Mouse (Mus musculus) granulocyte monocyte progenitor cell, adult 5-6 weeks (primary cell): Measurements from ENCODE around the gene Asns. TPM values are rescaled to one million over a fixed set of nuclear protein-coding genes. Genes with fewer than 3 reads are reported as not detected.

Experiments
- ATAC-seq: replicated peaks from 2 replicates; pipeline ENCODE4 v1.8.0; 2016; ENCODE audit warnings: mild to moderate bottlenecking, moderate TSS enrichment, inconsistent platforms; ENCODE audit not compliant: poor library complexity, severe bottlenecking
- total RNA-seq, 2 experiments: library from RNA; stranded (forward) in 1 of 2; stranded (reverse) in 1 of 2; fragments of 200-712, 200-1000 nt in 1 of 2; fragments of >200 nt in 1 of 2; fragmentation: Nextera tagmentation in 1 of 2; gene quantifications; 2 replicates each; pipeline ENCODE4 v1.2.3; 2014 to 2017

Gene Asns
- total RNA-seq, 2 experiments from 2014 or later, result 22.1 to 39.0 TPM

DNA sequence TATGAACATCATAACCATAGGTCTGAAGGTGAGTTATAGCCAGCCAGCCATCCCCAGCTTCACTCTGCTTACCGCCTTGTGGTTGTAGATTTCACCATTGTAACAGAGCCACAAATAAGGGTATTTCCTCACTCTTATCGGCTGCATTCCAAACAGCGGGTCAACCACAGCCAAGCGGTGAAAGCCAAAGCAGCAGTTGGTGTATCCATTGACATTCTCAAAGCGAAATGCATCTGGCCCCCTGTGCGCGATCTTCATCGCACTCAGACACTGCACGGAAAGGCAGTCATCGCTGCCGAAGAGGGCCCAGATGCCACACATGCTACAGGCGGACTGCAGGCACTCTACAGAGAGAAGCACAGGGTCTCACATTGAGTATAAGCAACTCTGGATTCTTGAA, 3.9 kb downstream of the Asns start:
- peak; percentile 56 for ATAC-seq

DNA sequence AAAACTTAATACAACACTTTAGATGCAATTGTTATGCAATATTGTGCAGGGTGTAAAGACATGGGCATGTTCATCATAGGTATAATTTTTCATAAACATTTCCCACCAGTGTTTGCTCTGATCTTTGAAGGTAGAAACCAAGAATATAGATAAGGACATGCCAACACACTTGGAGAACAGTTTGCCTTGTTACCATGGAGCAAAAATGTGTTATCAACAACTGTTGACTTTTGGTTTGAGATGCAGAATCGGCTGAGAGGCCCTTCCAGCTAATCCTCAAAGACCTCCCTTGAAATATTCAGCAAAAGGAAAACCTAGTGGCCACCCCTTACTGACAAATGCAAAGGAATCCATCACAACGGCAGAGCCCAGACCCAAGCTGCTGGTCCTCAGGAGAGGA, 7.0 kb downstream of the Asns start:
- no peak for ATAC-seq

- ATAC-seq, result no peak
Observed at GRCm38 (mm10) chr6:7676194-7676901, 16.7 kb downstream of the Asns start.

DNA sequence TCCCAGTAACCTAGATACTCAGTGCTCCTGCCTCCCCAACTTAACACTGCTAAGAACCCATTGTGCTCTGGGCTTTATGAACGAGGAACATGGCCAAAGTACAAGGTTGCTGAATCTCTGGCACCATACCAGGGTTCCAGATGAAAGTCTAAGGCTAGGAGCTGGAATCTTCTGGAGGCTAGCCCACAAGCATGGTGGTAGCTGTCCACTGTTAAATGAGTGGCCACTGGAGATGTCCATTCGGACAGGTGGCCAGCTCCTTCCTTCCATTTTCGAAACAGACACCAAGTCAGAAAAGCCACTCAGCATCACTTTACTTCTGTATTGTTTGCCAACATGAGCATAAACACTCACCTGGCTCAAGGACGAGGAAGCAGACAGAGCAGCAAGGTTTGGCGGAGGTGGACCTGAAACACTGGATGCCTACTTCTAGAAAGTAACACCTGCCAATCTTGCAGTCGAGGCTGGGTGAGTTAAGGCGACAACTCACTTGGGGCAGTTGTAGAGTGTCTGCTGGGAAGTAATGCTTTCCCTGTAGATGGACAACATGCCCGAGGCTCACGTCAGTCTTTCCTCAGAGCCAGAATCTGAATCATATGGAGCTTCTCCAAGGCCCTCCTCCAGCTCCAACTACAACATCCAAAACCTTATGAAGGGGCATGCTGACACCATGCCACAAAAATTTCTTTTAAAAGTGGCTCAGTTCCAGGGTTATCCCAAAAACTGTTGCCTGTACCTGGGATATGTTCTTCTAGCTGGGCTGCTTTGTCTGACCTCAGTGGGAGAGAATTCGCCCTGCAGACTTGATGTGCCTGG, 20.4 kb downstream of the Asns start:
- ATAC-seq, result no peak

GRCm38 (mm10) chr6:7671429-7671828, 21.6 kb downstream of the Asns start:
- ATAC-seq, result peak; percentile 64

- peak; percentile 31; the same call in 1 of the 2 replicates for ATAC-seq
Observed at GRCm38 (mm10) chr6:7670588-7670987, 22.5 kb downstream of the Asns start.

GRCm38 (mm10) chr6:7669721-7670120, 23.3 kb downstream of the Asns start:
- no peak for ATAC-seq

GRCm38 (mm10) chr6:7668332-7668731, 24.7 kb downstream of the Asns start:
- peak; percentile 64 for ATAC-seq

DNA sequence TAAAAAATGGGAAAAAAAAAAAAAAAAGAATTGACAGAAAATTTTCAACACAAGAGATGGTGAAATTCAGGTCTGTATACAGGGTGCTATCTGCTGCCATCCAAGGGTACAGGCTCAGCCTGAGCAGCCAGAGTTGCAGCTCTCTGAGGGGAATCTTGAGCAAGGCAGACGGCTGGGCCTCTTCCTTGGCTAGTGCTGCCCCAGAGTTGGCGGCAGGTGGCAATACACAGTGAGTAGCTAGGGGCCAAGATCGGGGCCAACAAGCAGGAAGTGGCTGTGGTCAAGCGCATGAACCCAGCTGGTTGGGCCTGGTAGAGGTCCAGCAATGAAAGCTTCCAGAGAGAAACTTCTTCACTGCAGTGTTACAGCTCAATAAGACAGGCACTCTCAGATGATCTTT, 27.2 kb downstream of the Asns start:
- peak; percentile 76 for ATAC-seq

DNA sequence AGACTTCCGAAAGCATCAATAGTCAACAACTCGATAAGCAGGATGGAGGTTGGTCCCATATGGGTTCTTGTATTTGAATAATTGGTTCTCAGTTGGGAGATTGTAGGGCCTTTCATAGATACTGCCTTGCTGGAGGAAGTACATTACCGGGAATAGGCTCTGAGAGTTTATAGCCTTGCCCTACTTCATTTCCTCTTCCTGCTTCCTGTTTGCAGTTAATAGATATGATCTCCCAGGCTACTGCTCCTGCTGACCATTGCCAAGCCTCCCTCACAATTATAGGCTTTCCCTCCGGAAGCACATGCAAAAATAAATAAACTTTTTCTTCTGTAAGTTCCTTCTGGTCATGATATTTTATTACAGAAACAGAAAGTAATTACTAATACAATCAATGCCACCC, 31.6 kb downstream of the Asns start:
- ATAC-seq, result peak; percentile 75

GRCm38 (mm10) chr6:7660377-7661080, 32.5 kb downstream of the Asns start:
- ATAC-seq, result peak; percentile 82

- no peak for ATAC-seq
Observed at GRCm38 (mm10) chr6:7656601-7657000, 36.5 kb downstream of the Asns start.

DNA sequence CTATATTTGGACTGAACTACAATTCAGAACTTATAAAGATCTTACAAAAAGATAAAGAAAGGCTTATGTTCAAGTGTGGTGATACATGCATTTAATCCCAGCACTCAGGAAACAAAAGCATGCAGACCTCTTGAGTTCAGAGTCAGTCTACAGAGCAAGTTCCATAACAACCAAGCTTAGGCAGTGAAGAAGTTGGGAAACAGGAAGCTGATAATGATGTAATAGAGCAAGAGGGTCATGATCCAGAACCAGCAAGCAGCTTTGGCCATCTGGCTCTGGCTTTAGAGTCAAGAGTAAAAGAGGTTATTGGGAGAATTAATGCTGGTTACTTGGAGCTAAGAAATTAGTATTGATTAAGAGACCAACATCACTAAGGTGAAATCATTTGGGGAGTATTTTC, 44.6 kb downstream of the Asns start:
- peak; percentile 81 for ATAC-seq

Other genes with a start within 250 kb of the Asns start
- not detected in 2 replicates for gene Tac1, start 138.4 kb downstream of the Asns start, total RNA-seq (2014; fragmentation: Nextera tagmentation)
- not detected in 2 replicates for gene Tac1, start 138.4 kb downstream of the Asns start, total RNA-seq (2017)
- 18.5 and 18.9 TPM in 2 replicates for gene C1galt1, start 151.6 kb upstream of the Asns start, total RNA-seq (2014; fragmentation: Nextera tagmentation)
- gene C1galt1, start 151.6 kb upstream of the Asns start, total RNA-seq (2017), result 16.6 and 20.2 TPM in 2 replicates